In the genomic region with DNA sequence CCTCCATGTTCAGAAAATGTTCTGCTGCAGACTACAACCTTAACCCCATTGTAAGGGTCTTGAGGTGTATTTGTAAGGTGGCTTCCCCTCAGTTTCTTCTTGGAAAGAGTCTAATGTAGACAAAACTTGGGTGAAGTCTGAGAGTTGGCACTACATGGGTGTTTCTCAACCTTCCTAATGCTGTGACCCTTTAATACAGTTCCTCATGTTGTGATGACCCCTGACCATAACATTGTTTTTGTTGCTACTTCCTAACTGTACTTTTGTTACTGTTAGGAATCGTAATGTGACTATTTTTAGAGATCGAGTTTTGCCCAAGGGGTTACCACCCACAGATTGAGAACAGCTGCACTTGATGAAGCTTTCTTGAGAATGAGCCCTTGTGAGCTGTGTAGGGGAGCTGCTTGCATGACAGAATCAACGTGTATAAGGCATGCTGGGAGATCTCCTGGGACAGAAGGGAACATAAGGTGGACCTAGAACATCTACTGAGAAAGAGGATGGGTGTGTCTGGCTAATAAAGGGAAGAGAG, we compare ENCODE assay signal across 27 mouse cellular contexts. TPM values are rescaled to one million over a fixed set of nuclear protein-coding genes. Genes with fewer than 3 reads are reported as not detected.
"Had no signal": no experiment of that assay in that cellular context is flagged by ENCODE, and none has a peak within 500 bp of the region (broad histone marks: within the 10 kb centered on the region; RNA-seq: fewer than 3 reads in every experiment).

No protein-coding gene starts in this region.

- H3K4me1 ChIP-seq: midbrain, embryonic 15.5 days; neural tube, embryonic 13.5 days; stomach, embryonic 15.5 days had no signal

- ATAC-seq: liver, postnatal 0 days; midbrain, embryonic 15.5 days had no signal

- H3K9ac ChIP-seq: limb, embryonic 12.5 days; limb, embryonic 15.5 days; liver, embryonic 14.5 days; liver, postnatal 0 days; lung, embryonic 14.5 days; midbrain, embryonic 15.5 days; neural tube, embryonic 13.5 days; stomach, embryonic 15.5 days had no signal

- H3K4me3 ChIP-seq: layer of hippocampus, adult 2 months; left cerebral cortex, adult 2 months; limb, embryonic 12.5 days; limb, embryonic 15.5 days; megakaryocyte, embryonic 14.5 days; midbrain, embryonic 10.5 days; midbrain, embryonic 15.5 days; neural tube, embryonic 13.5 days; stomach, embryonic 15.5 days had no signal

- DNase-seq: kidney, adult 2 months; kidney, postnatal 25 days; layer of hippocampus, postnatal 36 days; left cerebral cortex, postnatal 4 days; liver, postnatal 0 days; lung, embryonic 14.5 days; retina, postnatal 1 day; right cerebral cortex, postnatal 25 days; spleen, adult 18-20 months; thymus, postnatal 25 days had no signal

- H3K36me3 ChIP-seq: limb, embryonic 12.5 days; limb, embryonic 15.5 days; midbrain, embryonic 10.5 days; midbrain, embryonic 15.5 days; neural tube, embryonic 13.5 days; stomach, embryonic 15.5 days had no signal

- H3K9me3 ChIP-seq: limb, embryonic 12.5 days; limb, embryonic 15.5 days; megakaryocyte, embryonic 14.5 days; midbrain, embryonic 10.5 days; midbrain, embryonic 15.5 days; neural tube, embryonic 13.5 days; stomach, embryonic 15.5 days had no signal

- H3K27ac ChIP-seq: kidney, postnatal 0 days; layer of hippocampus, adult 2 months; left cerebral cortex, adult 2 months; limb, embryonic 12.5 days; limb, embryonic 15.5 days; liver, embryonic 14.5 days; midbrain, embryonic 10.5 days; midbrain, embryonic 15.5 days; neural tube, embryonic 13.5 days; stomach, embryonic 15.5 days had no signal

- H3K27me3 ChIP-seq: limb, embryonic 12.5 days; limb, embryonic 15.5 days; midbrain, embryonic 15.5 days; neural tube, embryonic 13.5 days; stomach, embryonic 15.5 days had no signal

- H3K4me2 ChIP-seq: limb, embryonic 12.5 days; limb, embryonic 15.5 days; liver, embryonic 11.5 days; lung, embryonic 14.5 days; midbrain, embryonic 15.5 days; neural tube, embryonic 13.5 days; stomach, embryonic 15.5 days had no signal

RNA-seq across cellular contexts. Expression of gene Ces4a, which starts 29.6 kb away (rescaled TPM):
- total RNA-seq: layer of hippocampus, adult 2 months; layer of hippocampus, postnatal 10 days; layer of hippocampus, postnatal 36 days; left cerebral cortex, adult 2 months; left cerebral cortex, postnatal 14 days; left cerebral cortex, postnatal 4 days; neutrophil, adult 5-6 weeks had no signal
- polyA plus RNA-seq: kidney, adult 2 months; kidney, embryonic 14.5 days; kidney, postnatal 0 days; large intestine, adult 2 months; limb, embryonic 12.5 days; limb, embryonic 15.5 days; liver, embryonic 11.5 days; liver, embryonic 14.5 days; lung, embryonic 14.5 days; midbrain, embryonic 10.5 days; neural tube, embryonic 13.5 days; stomach, embryonic 15.5 days had no signal
